Mouse (Mus musculus) stomach, embryonic 15.5 days (tissue): ENCODE data around the gene Gm20388. TPM values are rescaled to one million over a fixed set of nuclear protein-coding genes. Genes with fewer than 3 reads are reported as not detected.

Experiments
- ATAC-seq: fragments of 200-750 bp; cut with Nextera tagmentation; 2 replicates; pipeline ENCODE4 v1.8.0; 2017; ENCODE audit warnings: low read depth, moderate number of reproducible peaks, moderate TSS enrichment; ENCODE audit not compliant: insufficient read depth, low FRiP score
- H3K27ac ChIP-seq: fragments of 300-500 bp; sonication (generic); 2 replicates; pipeline ENCODE4 v1.5.1; 2015; ENCODE audit warnings: mild to moderate bottlenecking, inconsistent platforms
- H3K27me3 ChIP-seq: fragments of 300-500 bp; sonication (generic); replicated peaks from 2 replicates; pipeline ENCODE4 v1.6.1; 2015; ENCODE audit warnings: inconsistent platforms
- H3K36me3 ChIP-seq: fragments of 300-500 bp; sonication (generic); 2 replicates; pipeline ENCODE4 v1.6.1; 2015; ENCODE audit warnings: inconsistent platforms
- H3K4me1 ChIP-seq: fragments of 300-500 bp; sonication (generic); 2 replicates; pipeline ENCODE4 v1.6.1; 2015; ENCODE audit warnings: inconsistent platforms
- H3K4me2 ChIP-seq: fragments of 300-500 bp; sonication (generic); 2 replicates; pipeline ENCODE4 v1.6.1; 2015; ENCODE audit warnings: mild to moderate bottlenecking, inconsistent platforms
- H3K4me3 ChIP-seq: fragments of 300-500 bp; sonication (generic); replicated peaks from 2 replicates; pipeline ENCODE4 v1.5.1; 2015; ENCODE audit warnings: inconsistent platforms
- H3K9ac ChIP-seq: fragments of 300-500 bp; sonication (generic); 2 replicates; pipeline ENCODE4 v1.6.1; 2015; ENCODE audit warnings: inconsistent platforms
- H3K9me3 ChIP-seq: fragments of 300-500 bp; sonication (generic); 2 replicates; pipeline ENCODE4 v1.6.1; 2016; ENCODE audit warnings: inconsistent platforms
- WGBS: fragments of 180-500 bp; shearing (Covaris S2); methylation state at CpG from one replicate; pipeline ENCODE4 v1.1.7; 2015; 5-methylcytosine and 5-hydroxymethylcytosine counted together
- polyA plus RNA-seq: library from polyadenylated mRNA; unstranded; fragments of >200 nt; fragmentation: Nextera tagmentation; extraction: Ambion mirVana; gene quantifications from 2 replicates; pipeline ENCODE4 v1.2.1, GENCODE M21; 2015

The Gm20388 gene
- polyA plus RNA-seq, 1 experiment from 2014 or later = not detected

DNA sequence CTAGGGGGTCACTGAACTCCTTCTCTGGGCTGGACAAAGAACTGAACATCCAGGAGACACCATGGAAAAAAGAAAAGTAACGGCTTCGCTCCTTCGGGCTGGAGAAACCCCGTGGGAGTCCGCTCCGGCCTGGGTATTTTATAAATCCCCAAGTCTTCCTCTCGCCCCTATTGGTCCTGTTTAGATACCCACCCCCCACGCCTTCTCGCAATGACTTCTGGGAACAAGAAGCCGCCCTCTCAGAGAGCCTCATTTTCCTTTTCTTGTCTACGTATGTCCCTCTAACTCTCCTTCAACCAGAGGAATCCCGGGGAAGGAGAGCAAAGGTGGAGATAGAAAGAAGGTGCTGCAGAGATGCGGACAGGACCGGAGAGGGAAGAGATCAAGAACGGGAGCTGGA lies 4452.7 kb downstream of the Gm20388 start:
- 87% methylated on average over 15 of the region's 15 CpGs for WGBS
- Histone ChIP-seq H3K4me1 (no peaks in the 10 kb centered on the region), H3K4me3 (no peak overlapping the region), H3K4me2 (no peak overlapping the region), H3K9ac (no peak overlapping the region), H3K27me3 (no peaks in the 10 kb centered on the region), H3K36me3 (no peaks in the 10 kb centered on the region), H3K27ac (no peak overlapping the region), H3K9me3 (no peaks in the 10 kb centered on the region)
- ATAC-seq = no peak

DNA sequence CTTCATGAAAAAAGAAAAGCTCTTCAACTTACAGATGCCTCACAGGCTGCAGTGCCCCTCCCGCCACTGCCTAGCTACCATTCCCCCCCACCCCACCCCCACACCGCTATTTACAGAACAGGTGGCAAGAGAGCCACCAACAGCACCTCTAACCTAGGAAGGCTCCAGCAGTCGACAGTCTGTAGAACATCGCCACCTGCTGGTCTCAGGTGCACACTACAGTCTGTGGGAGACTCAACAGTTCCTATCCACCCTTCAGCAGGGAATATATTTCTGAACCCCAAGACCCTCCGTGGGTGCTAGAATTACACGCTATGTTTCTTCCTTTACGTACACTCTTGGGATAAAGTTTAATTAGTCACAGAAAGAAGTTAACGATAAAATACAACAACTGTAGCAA lies 4457.6 kb downstream of the Gm20388 start:
- ATAC-seq = no peak
- H3K9me3 ChIP-seq = no peaks in the 10 kb centered on the region
- no peak overlapping the region for H3K4me2 ChIP-seq
- H3K36me3 ChIP-seq = no peaks in the 10 kb centered on the region
- 15% methylated on average over 8 of the region's 8 CpGs for WGBS
- H3K27me3 ChIP-seq = no peaks in the 10 kb centered on the region
- no peaks in the 10 kb centered on the region for H3K4me1 ChIP-seq
- H3K9ac ChIP-seq = no peak overlapping the region
- H3K4me3 ChIP-seq = no peak overlapping the region
- no peak overlapping the region for H3K27ac ChIP-seq

DNA sequence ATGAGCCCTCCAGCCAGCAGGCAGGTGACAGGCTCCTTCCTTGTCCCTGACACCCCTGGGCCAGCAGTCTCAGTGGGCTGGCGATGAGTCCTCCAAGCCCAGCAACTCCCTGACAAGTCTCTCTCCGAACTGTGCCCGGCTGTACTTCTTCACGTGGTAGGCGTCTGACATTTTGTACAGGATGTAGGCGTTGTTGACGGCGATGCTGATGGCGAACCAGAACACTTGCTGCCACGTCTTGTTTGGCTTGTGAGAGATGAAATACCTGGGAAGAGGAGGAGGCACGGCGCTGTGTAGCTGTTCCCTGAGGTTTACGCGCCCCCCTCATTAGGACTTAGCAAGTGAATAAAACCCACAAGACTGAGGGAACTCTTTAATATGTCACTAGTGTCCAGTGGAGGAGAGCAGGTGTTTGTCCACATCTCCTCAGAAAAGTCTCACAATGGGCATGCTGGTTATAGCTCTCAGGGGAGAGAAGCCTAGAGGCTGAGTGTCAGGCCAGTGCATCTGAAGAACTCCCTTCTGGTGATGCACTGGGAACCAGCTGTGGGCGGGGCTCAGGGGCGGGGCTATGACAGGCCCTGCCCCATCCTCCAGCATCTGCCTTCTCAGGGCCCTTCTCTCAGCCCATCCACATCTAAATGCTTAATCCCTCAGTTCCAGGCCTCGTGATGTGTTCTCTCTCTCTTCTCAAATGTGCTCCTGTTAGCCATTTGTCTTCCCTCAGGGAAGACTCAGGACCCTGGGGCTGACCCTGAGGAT lies 4460.0 kb downstream of the Gm20388 start:
- Histone ChIP-seq H3K36me3 (no peaks in the 10 kb centered on the region), H3K4me1 (no peaks in the 10 kb centered on the region), H3K9me3 (no peaks in the 10 kb centered on the region), H3K4me2 (no peak overlapping the region), H3K9ac (no peak overlapping the region), H3K4me3 (no peak overlapping the region), H3K27ac (no peak overlapping the region), H3K27me3 (no peaks in the 10 kb centered on the region)
- ATAC-seq = no peak
- 77% methylated on average over 17 of the region's 17 CpGs for WGBS

DNA sequence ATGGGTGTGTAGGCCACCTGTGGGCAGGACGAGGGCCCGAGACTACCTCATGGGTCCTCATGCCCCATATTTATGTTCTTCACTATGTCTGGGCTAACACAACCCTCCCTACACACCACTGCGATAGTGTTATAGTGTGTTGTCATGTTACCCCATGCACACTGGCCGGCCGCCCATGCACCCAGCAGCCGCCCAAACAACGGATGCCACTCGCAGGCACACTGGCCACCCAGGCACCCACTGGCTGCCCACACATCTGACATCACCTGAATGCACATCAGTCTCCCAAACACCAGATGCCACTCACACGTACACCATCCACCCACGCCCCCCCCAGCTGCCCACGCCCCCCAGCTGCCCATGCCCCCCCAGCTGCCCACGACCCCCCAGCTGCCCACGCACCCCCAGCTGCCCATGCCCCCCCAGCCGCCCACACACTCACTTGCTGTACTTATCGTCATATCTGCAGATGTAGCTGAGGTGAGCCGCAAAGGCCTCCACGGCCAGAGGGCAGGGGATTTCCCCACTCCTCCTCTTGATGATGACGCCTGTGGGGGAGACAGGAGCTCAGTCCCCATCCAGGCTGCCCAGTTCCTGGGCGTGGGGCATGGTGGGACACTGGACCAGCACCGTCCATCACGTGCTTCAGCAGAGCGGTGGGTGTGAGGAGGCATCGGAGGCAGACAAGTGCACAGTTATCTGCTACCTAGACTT lies 4460.9 kb downstream of the Gm20388 start:
- no peak overlapping the region for H3K9ac ChIP-seq
- H3K4me2 ChIP-seq = no peak overlapping the region
- H3K9me3 ChIP-seq = no peaks in the 10 kb centered on the region
- H3K4me1 ChIP-seq = no peaks in the 10 kb centered on the region
- H3K36me3 ChIP-seq = no peaks in the 10 kb centered on the region
- no peak for ATAC-seq
- H3K27ac ChIP-seq = no peak overlapping the region
- no peaks in the 10 kb centered on the region for H3K27me3 ChIP-seq
- no peak overlapping the region for H3K4me3 ChIP-seq
- 86% methylated on average over 23 of the region's 23 CpGs for WGBS

DNA sequence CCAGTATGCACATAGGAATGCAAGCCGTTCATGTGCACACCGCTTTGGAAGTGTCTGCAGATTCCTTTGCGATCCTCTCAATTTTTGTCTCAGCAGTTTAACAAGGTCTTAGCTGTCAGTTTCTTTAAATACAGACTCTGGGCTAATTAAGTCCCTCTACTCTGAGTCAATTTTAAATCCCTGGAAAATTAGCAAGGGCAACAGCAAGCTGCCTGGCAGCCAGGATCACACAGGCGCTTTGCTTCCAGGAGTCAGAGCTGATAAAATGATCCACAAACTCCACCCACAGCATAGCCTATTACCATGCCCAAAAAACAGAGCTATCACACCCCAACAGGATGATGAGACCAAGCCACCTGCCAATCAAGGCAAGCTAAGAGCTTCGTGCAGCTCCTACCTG lies 4463.1 kb downstream of the Gm20388 start:
- no peak for ATAC-seq
- no peak overlapping the region for H3K4me3 ChIP-seq

DNA sequence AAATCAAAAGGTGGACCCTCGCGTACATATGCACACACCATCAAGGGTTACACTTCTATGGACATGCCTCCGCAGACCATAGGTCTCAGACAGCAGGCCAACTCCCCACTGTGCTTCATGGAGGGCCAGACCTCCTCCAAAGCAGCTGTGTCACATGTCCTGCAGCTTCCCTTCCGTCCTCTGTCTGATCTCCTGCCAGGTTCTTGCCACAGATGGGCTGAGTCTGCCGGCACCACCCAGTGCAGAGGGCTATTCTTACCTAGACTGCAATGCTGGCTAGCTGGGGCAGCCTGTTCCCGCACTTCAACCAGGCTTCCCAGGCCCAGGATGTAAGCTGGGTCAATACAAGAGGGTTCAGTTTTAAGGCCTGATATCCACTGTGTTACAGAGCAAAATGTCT lies 4464.5 kb downstream of the Gm20388 start:
- WGBS = 74% methylated on average over 6 of the region's 6 CpGs
- no peak overlapping the region for H3K4me3 ChIP-seq
- H3K4me2 ChIP-seq = no peak overlapping the region
- no peaks in the 10 kb centered on the region for H3K27me3 ChIP-seq
- no peak for ATAC-seq
- no peak overlapping the region for H3K9ac ChIP-seq
- no peaks in the 10 kb centered on the region for H3K36me3 ChIP-seq
- H3K27ac ChIP-seq = no peak overlapping the region
- no peaks in the 10 kb centered on the region for H3K4me1 ChIP-seq
- H3K9me3 ChIP-seq = no peaks in the 10 kb centered on the region

More for the DNA sequence above, 4463.1 kb downstream of the Gm20388 start:
- Histone ChIP-seq H3K27ac (no peak overlapping the region), H3K27me3 (no peaks in the 10 kb centered on the region), H3K9me3 (no peaks in the 10 kb centered on the region), H3K36me3 (no peaks in the 10 kb centered on the region), H3K4me1 (no peaks in the 10 kb centered on the region), H3K9ac (no peak overlapping the region), H3K4me2 (no peak overlapping the region)
- WGBS = 89% methylated on average over 5 of the region's 5 CpGs

DNA sequence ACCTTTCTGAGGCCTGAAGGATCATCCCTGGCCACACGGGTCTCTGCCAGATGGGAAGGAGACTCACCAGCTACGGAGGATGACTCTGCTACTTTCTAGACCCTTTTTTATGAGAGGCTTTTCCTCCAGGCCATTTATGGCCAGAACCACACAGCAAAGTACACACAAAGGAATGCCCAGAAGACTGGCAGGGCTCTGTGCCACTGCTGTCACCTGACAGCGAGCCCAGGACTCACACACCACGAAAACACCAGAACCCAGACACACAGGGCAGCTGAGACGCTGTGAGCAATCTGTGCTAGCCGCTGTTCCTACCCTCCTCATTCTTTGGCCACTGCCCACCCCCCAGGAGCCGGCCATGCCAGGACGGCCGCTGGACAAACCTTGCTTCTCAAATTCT lies 4465.1 kb downstream of the Gm20388 start:
- H3K4me1 ChIP-seq = no peaks in the 10 kb centered on the region
- no peak overlapping the region for H3K4me2 ChIP-seq
- H3K27ac ChIP-seq = no peak overlapping the region
- H3K9ac ChIP-seq = no peak overlapping the region
- no peaks in the 10 kb centered on the region for H3K27me3 ChIP-seq
- H3K4me3 ChIP-seq = no peak overlapping the region
- no peak for ATAC-seq
- WGBS = 83% methylated on average over 9 of the region's 9 CpGs
- no peaks in the 10 kb centered on the region for H3K9me3 ChIP-seq
- no peaks in the 10 kb centered on the region for H3K36me3 ChIP-seq

DNA sequence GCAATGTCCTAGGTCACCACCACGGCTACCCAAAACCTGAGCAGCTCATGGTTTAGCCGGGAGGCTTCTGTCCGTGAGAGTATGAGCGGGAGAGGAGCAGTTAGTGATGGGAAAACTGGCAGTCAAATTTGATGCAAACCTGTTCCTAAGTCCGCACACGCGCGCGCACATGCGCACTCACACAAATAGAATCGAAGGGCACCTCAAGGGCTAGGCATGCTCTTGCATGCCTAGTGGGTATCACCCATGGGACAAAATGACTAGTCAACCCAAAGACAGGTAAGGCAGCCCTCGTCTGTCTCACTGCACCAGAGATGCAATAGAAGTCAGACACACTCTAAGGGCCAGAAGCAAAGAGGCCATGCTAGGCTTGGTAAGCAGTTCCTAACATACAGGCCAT lies 4465.8 kb downstream of the Gm20388 start:
- Histone ChIP-seq H3K4me1 (no peaks in the 10 kb centered on the region), H3K9me3 (no peaks in the 10 kb centered on the region), H3K4me3 (no peak overlapping the region), H3K27ac (no peak overlapping the region), H3K9ac (no peak overlapping the region), H3K4me2 (no peak overlapping the region), H3K27me3 (no peaks in the 10 kb centered on the region), H3K36me3 (no peaks in the 10 kb centered on the region)
- WGBS = 92% methylated on average over 12 of the region's 12 CpGs
- no peak for ATAC-seq

DNA sequence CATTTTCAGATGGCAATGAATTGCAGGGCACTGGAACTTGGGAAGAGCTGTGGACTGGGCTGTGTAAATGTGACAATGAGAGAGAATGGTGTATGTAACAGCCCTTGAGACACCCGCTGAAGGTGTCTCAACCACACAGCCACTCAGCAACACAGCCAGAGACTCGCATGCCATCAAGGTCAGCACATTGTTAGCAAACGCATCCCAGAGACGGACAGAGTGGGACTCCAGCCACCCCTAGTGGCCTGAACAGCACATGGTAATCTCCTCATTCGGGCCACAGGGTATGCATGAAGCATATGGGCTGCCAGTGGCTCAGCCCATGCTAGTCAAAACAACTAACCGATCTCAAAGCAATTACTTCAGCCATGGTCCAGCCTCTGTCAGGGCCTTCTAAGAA lies 4468.6 kb downstream of the Gm20388 start:
- Histone ChIP-seq H3K27ac (no peak overlapping the region), H3K27me3 (no peaks in the 10 kb centered on the region), H3K4me2 (no peak overlapping the region), H3K4me1 (no peaks in the 10 kb centered on the region), H3K9me3 (no peaks in the 10 kb centered on the region), H3K9ac (no peak overlapping the region), H3K4me3 (no peak overlapping the region), H3K36me3 (no peaks in the 10 kb centered on the region)
- WGBS = 61% methylated on average over 6 of the region's 6 CpGs
- no peak for ATAC-seq

DNA sequence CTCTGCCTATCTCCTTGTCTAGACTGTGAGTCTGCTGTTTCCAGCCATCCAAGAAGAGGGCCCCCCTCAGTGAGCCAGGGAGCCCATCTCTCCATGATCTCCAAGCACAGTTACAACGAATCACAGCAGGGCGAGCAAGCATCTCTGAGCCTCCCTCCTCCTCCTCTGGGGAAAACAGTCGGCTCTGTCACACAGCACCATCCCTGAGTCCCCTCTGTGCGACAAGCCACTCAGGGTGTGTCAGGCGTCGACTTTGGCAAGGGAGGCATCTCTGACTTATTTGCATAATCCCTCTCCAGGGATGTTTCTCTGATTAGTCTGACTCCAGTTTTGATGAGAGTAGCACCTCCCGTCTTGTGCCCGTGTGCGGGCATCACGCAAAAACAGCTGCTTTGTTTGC lies 4471.6 kb downstream of the Gm20388 start:
- 74% methylated on average over 10 of the region's 10 CpGs for WGBS

DNA sequence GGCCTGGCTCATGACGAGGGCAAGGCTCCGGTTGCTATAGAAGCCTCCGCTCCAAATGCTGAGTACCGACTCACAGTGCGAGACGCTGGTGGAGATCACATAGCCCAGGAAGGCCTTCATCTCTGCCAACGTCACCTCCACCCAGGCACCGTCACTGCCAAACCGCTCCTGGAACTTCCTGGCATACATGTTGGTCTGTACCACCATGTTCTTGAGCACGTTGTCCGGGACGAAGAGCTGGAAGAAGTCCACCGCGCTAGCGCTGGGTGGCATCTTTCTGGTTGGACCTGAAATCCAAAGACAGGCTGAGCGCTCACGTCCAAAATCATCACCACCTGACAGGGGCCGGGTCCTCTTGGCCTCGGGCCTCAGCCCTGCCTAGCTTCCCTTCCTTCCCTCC lies 4473.7 kb downstream of the Gm20388 start:
- WGBS = 90% methylated on average over 19 of the region's 19 CpGs
- Histone ChIP-seq H3K27me3 (no peaks in the 10 kb centered on the region), H3K4me1 (no peaks in the 10 kb centered on the region), H3K9ac (no peak overlapping the region), H3K4me3 (no peak overlapping the region), H3K27ac (no peak overlapping the region), H3K9me3 (no peaks in the 10 kb centered on the region), H3K4me2 (no peak overlapping the region), H3K36me3 (no peaks in the 10 kb centered on the region)
- no peak for ATAC-seq

More for the DNA sequence above, 4471.6 kb downstream of the Gm20388 start:
- Histone ChIP-seq H3K27ac (no peak overlapping the region), H3K36me3 (no peaks in the 10 kb centered on the region), H3K4me2 (no peak overlapping the region), H3K9ac (no peak overlapping the region), H3K4me1 (no peaks in the 10 kb centered on the region), H3K9me3 (no peaks in the 10 kb centered on the region), H3K4me3 (no peak overlapping the region), H3K27me3 (no peaks in the 10 kb centered on the region)
- ATAC-seq = no peak

DNA sequence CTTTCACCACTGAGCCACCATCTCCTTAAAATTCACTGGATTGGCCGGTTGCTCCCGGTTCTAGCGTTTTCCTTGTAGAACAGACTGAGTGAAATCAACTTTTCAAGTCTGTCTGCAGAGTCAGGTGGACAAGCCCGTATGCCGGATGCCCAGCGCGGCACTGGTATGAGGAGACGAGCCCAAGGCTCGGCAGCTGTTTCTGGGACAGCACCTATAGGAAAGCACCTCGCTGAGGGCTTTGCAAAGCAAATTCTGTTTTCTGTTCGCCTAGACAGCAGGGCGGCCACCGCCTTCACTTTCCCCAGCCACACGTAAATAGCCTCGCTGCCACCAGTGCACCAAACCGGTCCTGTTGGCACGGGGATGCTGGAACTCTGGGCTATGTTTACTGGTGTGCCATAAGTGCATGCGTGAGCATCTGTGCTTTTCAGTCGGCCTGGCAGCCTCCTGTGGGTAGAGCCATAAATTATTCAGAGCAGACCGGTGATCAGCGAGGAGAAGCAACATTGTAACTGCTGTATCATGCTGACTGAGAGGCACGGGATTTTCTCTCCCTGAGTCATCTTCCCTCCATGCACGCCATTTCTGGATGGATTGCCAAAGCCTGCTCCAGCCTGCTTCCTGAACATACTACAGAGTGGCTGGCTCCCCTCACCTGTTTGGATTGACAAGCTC lies 4475.7 kb downstream of the Gm20388 start:
- no peaks in the 10 kb centered on the region for H3K36me3 ChIP-seq
- no peak overlapping the region for H3K4me3 ChIP-seq
- no peak overlapping the region for H3K9ac ChIP-seq
- H3K27me3 ChIP-seq = no peaks in the 10 kb centered on the region
- no peak for ATAC-seq
- WGBS = 82% methylated on average over 23 of the region's 23 CpGs
- no peaks in the 10 kb centered on the region for H3K9me3 ChIP-seq
- H3K27ac ChIP-seq = no peak overlapping the region
- no peak overlapping the region for H3K4me2 ChIP-seq
- no peaks in the 10 kb centered on the region for H3K4me1 ChIP-seq
